Mouse (Mus musculus) thymus, postnatal 4 days (tissue): ENCODE measurements around the gene Anxa6.
A peak's percentile ranks its signal among the peaks of the same experiment; 100 is the strongest.

Experiments
- DNase-seq: peaks from one replicate; pipeline ENCODE4 v3.0.0; 2021

Gene Anxa6

DNA sequence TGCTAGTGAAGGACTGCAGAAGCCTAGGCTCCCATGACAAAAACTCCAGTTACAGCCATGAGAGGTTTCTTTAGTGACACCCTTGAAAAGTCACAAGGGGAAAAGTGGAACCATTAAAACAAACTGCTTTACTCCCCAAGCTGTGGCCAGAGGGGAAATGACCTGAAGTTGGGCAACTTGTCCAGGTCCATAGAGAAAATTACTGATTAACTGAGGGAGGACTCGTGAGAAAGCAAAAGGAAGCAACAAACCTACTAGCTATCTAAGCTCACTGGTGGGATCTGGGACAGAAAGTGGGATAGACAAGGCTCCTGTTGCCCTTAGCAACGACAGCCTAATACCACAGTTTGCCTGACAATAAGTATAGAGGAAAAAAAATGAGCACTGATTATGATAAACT, 4.7 kb downstream of the Anxa6 start:
- DNase-seq, result no peak

DNA sequence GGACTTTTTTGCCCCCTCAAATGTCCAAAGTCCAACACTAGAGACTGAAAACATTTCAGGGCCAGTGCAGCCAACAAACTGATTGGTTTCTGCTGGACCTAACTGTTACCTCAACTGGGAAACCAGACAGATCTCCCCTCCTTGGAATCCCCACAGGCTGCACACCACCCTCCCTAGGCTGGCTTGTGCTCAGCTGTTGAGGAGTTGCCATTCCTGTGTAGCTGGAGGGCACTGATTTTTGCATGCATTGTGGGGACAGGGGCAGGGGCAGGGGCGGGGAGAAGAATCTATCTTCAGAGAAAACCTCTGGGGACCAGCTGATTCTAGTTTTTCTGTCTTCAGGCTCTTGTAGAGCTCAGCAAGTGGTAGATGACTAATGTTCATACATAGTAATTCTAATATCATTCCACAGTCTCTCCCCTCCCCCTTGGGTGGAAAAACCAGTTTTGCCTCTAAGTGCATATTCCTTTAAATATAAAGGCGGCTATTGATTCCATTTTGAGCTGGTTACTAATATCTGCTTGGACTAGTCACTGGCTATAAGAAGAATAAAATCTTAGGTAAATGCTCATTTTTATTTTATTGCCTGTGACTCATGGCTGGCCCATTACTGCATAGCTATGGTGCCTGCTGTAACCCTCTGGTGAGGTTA, 5.9 kb downstream of the Anxa6 start:
- no peak for DNase-seq

DNA sequence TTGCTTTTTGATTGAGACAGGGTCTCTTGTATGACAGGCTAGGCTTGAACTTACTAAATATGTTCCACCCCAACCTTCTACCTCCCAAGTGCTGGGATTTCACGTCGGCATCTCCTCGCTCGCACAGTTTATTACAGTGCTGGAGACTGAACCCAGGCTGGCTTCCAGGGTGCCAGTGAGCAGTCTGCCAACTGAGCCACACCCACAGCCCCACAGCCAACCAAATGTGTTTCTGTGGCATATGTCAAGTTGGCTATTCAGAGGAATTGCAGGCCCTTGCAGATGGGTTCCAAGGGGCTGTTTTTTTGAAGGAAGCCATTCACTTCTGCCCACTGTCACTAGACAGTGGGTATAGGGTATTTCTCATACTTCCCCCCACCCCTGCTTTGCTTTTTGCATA, 7.3 kb downstream of the Anxa6 start:
- DNase-seq, result no peak

DNA sequence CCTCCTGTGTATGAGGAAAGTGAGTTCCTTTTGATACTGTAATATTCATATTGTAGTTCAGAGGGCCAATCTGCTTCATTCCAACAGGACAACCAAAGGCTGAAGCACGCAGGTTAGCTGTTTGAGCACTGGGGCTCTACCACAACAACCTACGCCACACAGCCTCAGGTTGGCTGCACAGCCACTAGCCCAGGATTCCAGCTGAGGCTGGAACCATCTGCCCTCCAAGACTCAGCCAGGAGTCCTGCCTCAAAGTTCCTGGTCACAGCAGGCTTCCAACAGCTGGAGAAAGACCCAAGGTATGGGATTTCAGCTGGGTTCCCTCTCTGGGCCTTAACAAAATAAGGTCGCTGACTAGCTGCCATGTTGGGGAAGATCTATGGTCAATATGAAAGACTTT, 9.7 kb downstream of the Anxa6 start:
- DNase-seq, result no peak

DNA sequence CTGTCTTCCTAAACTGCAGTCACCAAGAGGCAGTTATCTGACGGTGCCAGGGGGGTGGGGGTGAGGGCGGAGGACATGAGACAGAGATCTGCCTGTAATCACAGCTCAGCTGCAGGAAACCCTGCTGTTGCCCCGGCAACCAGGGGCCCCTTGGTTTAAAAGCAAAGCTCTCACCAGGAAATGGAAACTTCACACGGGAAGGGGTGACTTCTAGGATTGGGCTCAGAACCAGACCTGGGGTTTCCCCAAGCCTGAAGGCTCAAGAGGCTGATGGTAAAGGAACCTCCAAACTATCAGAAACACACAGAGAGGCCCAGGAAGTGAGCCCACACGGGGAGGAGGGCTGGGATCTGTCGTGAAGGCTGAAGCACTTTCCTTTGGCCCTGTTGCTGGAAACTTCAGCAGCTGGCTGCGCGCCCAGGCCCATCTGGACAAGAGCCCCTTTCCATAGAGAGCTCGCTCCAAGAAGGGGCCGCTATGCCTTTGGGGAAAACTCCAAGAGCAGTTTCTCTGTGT, 10.1 kb downstream of the Anxa6 start:
- peak; percentile 94 for DNase-seq

DNA sequence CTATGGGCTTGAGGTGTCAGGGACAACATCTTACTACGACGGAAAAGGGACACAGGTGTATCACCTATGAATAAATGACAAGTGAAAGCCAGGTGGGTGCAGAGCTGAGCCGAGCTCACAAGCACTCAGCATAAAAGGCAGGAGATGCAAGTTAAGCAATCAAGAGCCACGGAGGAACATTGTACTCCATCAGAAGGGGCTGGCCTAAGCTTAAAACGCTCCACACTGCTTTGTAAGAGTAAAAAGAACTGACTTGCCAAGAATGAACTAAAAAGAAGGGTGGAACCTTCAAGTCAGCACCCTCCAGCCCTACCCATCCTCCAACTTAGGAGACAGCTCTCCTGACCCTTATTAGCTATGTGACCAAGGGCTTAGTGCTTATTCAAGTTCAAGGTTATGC, 10.7 kb downstream of the Anxa6 start:
- DNase-seq, result no peak

DNA sequence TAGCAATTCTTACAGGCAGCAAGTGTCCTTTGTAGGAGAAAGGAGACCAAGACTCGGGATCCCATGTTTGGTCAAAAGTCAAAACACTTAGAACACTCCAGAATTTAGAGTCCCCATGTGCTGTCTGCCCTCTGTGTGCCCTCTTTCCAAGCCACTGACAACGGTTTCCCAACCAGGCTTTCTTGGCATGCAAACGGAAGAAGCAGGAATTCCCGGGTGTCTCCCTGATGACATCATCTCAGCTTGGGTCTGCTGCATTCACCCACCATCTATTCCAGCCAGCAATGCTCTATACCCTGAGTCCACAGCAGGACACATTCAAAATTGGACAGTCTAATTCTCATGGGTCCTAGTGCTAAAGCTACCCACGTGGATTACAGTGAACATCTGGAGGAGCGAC, 11.4 kb downstream of the Anxa6 start:
- DNase-seq, result no peak

DNA sequence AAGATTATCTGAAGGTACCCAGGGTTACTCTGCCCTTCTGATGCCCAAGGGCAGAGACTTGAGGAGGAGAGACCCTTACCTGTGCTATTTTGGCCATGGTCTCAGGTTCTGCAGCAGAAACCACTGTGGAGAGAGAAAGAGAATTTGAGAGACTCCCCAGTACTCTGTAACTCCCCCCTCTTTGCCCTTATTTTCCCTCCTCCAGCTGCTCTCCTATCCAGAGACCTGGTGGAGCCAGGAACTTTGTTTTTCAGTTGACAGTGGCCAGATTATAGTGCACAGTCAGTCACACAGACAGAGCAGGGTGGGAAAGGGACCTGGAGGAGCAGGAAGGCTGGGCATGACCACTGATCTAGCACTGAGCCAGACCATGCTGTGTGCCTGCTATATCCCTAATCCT, 11.8 kb downstream of the Anxa6 start:
- no peak for DNase-seq

DNA sequence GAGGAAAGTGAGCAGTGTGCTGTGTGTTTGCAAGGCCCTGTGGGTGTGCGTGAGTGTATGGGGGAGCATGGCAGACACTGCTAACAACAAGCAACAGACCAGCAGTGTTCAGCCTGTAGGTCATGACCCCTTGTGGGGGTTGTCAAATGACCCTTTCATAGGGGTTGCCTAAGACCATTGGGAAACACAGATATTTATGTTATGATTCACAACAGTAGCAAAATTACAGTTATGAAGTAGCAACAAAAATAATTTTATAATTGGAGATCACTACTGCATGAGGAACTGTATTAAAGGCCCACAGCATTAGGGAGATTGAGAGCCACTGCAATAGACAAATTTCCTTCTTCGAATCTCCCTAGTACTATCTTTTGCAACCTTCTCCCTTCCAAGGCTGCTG, 13.5 kb downstream of the Anxa6 start:
- no peak for DNase-seq

DNA sequence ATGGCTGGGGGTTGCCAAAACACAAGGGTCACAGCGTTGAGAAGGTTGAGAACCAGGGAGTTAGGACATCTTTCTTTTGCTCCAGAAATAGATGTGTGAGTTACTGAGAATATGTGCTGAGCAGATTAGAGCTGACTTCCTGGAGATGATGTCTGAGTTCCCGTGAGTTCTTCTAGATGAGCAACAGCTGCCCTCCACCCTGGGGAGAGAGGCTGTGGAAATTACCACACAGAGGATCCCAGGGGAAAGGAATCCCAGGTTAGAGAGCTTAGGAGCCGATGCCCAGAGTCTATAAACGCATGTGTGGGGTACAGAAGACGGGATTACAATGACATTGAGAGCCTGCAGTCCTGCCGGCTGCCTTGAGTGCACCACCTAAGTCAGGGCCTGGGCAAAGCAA, 15.2 kb downstream of the Anxa6 start:
- DNase-seq, result no peak

DNA sequence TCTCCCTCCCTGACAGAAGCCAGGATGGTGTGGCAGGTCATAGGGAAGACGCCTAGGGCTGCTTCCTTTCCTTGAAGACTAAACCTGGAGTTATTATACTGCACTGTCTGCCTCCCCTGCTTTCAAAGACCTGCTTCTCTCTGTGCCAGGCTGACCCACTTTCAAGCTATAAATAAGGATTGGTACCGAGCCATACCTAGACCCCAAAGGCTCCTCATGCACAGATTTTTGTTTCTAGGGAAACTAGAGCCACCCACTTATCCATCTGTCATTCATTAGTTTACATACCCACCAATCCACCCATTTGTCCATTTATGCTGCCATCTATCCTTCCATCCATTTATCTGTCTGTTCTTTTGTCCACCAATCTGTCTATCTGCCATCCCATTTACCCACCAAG, 16.0 kb downstream of the Anxa6 start:
- no peak for DNase-seq

DNA sequence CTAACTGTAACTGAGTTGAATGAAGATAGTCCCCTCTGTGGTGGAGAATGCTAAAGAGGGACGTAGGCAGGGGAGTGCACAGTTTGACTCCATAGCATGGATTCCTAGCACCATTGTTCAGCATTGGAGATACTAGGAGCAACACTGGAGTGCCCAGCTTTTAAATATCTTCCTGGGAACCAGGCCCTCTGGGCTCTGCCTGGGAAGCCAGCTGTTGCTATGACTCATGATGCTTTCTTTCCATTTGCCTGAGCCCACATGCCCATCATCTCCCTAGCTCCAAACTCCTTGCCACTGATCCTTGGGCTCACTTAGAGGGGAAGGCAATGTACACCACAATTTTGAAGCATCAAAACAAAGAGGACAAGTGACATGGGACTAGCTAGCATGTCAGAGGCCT, 16.5 kb downstream of the Anxa6 start:
- no peak for DNase-seq

DNA sequence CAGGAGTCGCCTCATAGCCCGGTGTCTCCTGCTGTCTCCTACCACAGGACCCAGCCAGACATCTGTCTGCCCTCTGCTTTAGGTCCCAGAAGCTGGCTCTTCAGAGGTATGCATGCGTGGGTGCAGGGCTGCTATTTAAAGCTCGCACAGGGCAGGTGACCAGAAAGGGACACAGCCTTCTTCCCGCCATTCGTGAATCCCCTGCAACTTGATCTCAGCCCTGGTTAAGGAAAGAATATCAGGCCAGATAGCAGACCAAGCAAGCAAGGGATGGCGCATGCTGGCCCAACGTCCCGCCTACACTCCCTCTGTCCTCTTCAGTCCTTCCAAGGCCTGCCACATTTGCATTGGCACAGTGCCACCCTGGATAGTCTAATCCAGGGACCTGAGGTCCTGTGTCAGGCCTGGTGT, 17.4 kb downstream of the Anxa6 start:
- no peak for DNase-seq

DNA sequence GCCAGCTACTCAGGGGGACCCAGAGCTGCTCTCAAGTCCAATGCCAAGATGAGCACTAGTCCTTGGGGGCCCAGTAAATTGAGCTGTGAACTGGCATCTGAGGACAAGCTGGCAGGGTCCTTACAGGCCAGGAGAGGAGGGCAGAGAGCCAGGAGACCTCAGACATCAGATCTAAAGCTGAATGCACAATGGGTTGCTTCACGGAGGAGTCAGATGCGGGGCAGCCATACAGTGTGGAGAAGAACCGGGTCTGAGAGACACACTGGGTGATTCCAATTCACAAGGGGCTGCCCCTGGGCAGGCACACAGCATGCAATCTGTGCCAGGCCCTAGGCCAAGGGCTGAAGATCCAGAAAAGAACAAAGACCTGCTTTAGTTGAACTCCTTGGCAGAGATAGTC, 18.0 kb downstream of the Anxa6 start:
- DNase-seq, result no peak

DNA sequence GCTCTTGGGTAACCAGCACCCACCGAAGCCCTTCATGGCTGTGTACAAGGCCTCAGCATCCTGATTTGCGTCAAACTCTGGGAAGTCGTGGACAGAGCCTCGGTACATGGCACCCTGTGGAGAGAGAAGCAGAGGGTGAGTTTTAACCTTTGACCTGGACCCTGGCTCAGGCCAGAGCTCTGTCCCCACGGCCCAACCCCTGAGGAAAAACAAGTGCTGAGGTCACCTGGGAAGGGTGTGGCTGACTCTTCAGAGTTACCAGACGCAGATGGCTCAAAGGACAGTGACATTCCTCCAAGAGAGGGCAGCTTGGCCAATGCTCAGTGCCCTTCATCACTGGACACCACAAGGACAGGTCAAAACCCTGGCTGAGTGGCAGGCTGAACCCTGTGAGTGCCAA, 19.4 kb downstream of the Anxa6 start:
- no peak for DNase-seq

DNA sequence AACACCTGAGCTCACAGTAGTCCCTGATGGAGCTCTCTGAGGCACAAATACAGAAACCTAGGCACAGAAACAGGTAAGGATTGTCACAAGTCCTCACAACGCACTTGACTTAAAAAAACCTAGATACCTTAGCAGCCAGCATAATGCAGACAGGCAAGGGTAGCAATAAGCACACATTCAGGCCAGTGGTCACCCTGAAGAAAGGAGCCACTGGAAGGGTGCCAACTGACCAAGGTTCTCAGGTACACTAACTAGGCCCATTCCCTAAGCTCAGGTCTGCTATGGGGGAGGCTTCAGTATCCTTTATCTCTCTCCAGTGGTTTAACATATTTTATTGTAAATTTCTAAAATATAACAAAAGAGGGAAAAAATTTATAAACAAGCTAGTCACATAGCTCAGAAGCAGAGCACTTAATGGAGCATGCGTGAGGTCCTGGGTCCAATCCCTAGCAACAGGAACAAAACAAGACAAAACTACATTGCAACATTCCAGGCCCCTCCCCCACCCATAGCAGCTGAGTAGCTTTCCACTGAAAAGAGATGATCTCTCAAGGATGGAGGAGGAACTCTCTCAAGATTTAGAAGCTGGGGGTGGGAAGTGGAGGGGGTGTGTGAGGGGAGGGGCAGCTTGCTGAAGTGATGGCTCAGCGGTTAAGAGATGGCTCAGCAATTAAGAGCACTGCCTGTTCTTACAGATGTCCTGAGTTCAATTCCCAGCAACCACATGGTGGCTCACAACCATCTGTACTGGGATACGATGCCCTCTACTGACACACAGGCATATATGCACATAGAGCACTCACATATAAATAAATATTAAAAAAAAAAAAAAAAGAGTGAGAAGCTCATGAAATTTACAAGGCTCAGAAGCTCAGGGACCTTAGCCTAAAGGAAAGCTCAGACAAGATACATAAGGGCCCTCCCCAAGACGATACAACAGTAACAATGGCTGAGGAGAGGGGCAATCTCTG, 20.4 kb downstream of the Anxa6 start:
- no peak for DNase-seq

DNA sequence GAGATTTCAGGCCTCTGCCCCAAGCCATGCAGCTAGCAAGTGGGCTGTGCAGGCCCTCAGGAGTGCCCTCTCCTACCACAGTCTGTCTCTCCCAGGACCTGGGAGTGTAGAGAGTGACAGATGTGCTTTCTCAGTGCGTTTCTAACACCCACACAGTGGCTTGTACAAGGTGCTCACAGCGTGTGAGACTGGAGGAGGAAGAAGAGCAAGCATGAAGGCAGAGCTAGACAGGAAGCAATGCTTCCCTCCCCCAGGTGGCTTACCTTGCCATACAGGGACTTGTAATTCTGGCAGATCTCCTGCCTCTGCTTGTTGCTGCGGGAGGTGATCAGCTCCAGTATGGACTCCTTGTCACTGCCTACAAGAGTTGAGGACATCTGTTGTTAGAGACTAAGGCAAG, 21.8 kb downstream of the Anxa6 start:
- peak; percentile 25 for DNase-seq

DNA sequence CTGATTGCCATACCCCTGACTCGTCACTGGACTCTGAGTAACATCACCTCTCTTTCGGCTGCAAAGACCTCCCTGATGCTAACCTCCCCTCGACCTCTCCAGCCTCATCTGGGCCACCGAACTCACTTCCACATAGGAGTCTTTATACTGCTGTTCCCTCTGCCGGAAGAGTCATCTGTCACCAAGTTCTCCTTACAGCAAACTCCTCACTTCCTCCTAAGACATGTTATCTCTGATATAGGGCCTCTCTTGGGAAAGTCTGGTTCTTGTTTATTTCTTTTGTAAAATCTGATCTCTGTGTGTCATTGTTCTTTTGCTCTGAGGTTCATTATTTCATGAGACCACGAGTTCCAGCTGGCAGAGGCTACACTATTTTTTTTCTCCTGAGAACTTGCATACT, 25.0 kb downstream of the Anxa6 start:
- DNase-seq, result no peak

DNA sequence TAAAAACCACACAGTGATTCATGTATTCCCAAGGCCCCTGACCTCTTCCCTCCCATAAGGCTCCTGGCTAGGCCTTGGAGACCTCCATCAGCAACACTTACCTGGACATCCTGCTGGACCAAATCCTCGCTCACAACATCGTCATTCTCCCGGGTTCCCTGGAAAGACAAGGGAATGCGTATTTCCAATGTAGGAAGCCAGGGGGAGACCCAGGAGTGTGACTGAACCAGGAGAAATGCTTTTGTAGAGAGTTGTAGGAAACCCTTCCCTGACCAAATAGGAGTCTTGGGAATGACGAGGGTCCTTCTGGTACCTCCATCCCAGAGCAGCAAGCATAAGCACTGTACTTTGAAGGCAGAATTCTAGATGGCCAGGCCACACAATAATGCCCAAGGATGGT, 27.6 kb downstream of the Anxa6 start:
- DNase-seq, result no peak

DNA sequence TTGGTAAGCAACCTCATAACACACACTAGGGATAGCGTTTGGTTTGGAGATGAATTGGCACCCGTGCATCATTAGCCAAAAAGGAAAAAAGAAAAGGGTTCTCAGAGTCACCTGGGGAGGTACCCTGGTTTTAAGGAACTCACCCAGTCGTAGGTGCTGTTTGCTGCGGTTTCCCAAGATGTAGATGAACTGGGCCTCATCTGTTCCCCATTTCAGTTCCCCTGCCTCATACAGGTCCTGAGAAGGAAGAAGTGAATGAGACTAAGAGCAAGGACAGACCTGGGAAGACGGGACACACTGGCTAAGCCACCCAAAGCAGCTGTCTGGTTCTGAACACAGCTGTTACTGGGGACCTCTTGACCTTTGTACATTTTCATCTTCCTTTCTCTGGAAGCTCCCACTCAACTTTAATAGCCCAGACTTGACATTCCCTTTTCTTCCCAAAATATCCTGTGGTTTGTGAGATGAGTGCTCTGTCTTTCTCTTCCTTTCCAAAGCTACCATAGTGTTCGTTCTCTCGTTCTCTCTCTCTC, 28.2 kb downstream of the Anxa6 start:
- DNase-seq, result no peak

DNA sequence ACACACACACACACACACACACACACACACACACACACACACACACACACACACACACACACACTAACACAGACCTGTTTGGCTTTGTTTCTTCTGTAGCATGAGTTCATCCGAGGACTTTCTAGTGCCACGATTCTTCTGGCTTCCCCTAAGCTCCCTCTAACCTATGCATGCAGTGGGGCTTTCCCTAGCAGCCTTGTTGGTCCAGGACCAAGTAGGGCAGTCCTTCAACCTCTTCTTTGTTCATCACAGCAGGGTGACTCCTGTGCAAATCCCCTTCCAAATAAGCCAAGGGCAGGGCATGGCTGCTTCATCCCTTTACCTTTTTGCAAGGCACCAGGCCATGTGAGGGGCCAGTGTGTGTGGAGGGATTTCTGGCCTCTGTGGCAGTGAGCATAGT, 34.5 kb downstream of the Anxa6 start:
- DNase-seq, result no peak

DNA sequence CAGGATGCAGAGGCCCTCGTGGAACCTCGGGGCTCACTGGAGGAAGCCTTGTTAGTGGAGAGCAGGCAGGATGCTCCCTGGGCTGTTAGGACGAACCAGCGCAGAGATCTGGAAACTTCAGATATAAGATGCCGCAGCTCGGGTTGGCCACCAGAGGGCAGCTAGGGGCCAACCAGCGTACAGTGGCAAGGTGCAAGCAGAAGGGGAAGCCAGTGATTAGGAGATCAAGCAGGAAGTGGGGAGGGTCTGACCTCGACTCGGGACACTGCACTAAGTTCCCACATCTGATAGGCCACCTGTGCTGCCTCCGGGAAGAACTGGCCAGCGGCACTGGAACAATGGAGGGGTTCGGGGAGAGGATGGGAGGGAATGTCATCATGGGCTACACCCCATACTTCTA, 35.0 kb downstream of the Anxa6 start:
- DNase-seq, result peak; percentile 76

DNA sequence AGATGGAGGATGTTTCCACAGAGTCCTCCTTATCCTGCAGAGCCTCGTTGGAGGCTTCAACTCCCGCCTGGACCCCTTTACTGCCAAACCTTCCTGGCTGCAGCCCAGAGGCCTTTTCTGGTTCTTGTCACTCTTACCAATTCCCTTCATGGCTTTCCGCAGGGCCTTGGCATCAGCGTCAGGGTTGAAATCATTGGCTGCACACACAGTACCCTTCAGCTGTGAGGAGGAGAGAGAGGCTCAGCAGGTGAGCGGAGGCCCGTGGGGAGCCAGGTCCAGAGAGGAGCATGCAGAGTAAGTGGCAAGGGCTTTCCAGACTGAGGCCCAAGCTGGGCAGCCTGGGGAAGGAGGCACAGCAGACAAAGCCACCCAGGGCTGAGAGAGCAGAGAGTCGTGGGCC, 37.1 kb downstream of the Anxa6 start:
- DNase-seq, result no peak

DNA sequence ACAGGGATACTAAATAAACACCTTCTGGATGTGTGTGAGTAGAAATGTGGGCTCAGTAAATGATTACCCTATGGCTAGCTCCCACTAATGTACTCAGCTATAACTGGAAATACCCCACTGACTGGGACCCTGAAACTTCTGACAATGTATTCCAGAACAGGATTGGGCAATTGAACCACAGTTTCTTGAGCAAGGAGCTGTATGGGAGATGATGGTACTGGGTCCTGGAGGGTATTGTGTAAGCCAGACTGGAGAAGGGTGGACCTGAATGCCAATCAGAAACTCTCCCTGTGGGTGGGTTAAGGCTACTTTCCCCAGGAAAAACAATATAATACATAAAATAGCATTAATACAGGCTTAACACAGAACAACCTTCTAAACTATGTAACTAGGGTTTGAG, 43.3 kb downstream of the Anxa6 start:
- no peak for DNase-seq
